Mouse (Mus musculus) limb, embryonic 15.5 days (tissue): ENCODE results near the gene Corin. TPM values are rescaled to one million over a fixed set of nuclear protein-coding genes. Genes with fewer than 3 reads are reported as not detected.

Source experiments
- ATAC-seq: fragments of 200-750 bp; cut with Nextera tagmentation; 2 replicates; pipeline ENCODE4 v1.8.0; 2017; ENCODE audit warnings: low read depth, moderate TSS enrichment; ENCODE audit not compliant: insufficient number of reproducible peaks, low FRiP score, low TSS enrichment
- H3K27ac ChIP-seq: fragments of 300-500 bp; sonication (generic); 2 replicates; pipeline ENCODE4 v1.5.1; 2015; ENCODE audit warnings: moderate library complexity, mild to moderate bottlenecking, inconsistent platforms
- H3K27me3 ChIP-seq: fragments of 300-500 bp; sonication (generic); 2 replicates; pipeline ENCODE4 v1.6.1; 2015; ENCODE audit warnings: inconsistent platforms
- H3K36me3 ChIP-seq: fragments of 300-500 bp; sonication (generic); 2 replicates; pipeline ENCODE4 v1.6.1; 2015; ENCODE audit warnings: inconsistent platforms
- H3K4me1 ChIP-seq: fragments of 300-500 bp; sonication (generic); 2 replicates; pipeline ENCODE4 v1.6.1; 2015; ENCODE audit warnings: inconsistent platforms
- H3K4me2 ChIP-seq: fragments of 300-500 bp; sonication (generic); 2 replicates; pipeline ENCODE4 v1.6.1; 2015; ENCODE audit warnings: mild to moderate bottlenecking, inconsistent platforms
- H3K4me3 ChIP-seq: fragments of 300-500 bp; sonication (generic); 2 replicates; pipeline ENCODE4 v1.5.1; 2015; ENCODE audit warnings: mild to moderate bottlenecking, inconsistent platforms
- H3K9ac ChIP-seq: fragments of 300-500 bp; sonication (generic); 2 replicates; pipeline ENCODE4 v1.6.1; 2015; ENCODE audit warnings: inconsistent platforms
- H3K9me3 ChIP-seq: fragments of 300-500 bp; sonication (generic); 2 replicates; pipeline ENCODE4 v1.6.1; 2016; ENCODE audit warnings: inconsistent platforms
- WGBS: fragments of 180-500 bp; shearing (Covaris S2); methylation state at CpG from one replicate; pipeline ENCODE4 v1.1.7; 2015; 5-methylcytosine and 5-hydroxymethylcytosine counted together
- polyA plus RNA-seq: library from polyadenylated mRNA; unstranded; fragments of >200 nt; fragmentation: Nextera tagmentation; extraction: Ambion mirVana; gene quantifications from 2 replicates; pipeline ENCODE4 v1.2.1, GENCODE M21; 2015

Corin gene
- polyA plus RNA-seq, 1 experiment from 2014 or later, result 3.0 TPM

DNA sequence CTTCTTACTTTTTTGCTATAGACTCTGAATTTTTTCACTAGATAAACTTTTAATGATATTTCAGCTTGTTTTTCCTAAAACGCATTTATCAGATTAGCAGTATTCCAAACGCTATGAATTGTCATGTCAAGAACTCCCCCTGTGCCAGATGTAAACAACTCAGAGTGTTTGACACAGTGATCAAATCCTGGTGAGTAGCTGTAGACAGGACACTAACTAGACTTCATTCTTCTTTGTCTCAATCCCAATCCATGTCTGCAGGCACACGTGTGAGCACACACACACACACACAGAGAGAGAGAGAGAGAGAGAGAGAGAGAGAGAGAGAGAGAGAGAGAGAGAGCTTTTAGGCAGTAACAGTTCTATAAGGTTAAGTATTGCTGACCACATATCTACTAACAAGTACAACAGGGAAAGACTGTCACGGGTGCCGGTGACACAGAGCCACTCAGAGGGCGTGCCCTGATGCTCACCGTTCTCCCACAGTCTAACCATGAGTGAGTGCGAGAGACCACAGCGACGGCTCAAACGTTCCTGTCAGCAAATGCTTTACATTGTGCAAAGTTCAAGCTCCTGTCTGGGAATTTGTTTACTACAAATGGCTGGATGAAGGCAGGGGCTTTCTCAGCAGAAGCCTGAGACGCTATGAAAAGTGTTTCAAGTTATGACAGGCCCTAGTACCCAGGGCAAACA lies 31.8 kb downstream of the Corin start:
- H3K4me1 ChIP-seq, result no peaks in the 10 kb centered on the region
- no peak overlapping the region for H3K4me3 ChIP-seq
- H3K27ac ChIP-seq, result no peak overlapping the region
- no peaks in the 10 kb centered on the region for H3K36me3 ChIP-seq
- no peak overlapping the region for H3K9ac ChIP-seq
- ATAC-seq, result no peak
- H3K9me3 ChIP-seq, result no peaks in the 10 kb centered on the region
- 66% methylated on average over 12 of the region's 12 CpGs for WGBS
- no peak overlapping the region for H3K4me2 ChIP-seq
- no peaks in the 10 kb centered on the region for H3K27me3 ChIP-seq

- Histone ChIP-seq H3K36me3 (no peaks in the 10 kb centered on the region), H3K4me1 (no peaks in the 10 kb centered on the region), H3K27ac (no peak overlapping the region), H3K9me3 (no peaks in the 10 kb centered on the region), H3K4me3 (no peak overlapping the region), H3K4me2 (no peak overlapping the region), H3K9ac (no peak overlapping the region), H3K27me3 (no peaks in the 10 kb centered on the region)
- no peak for ATAC-seq
- WGBS, result 75% methylated on average over 7 of the region's 7 CpGs
Measured at GRCm38 (mm10) chr5:72471746-72472145, 32.5 kb downstream of the Corin start.

DNA sequence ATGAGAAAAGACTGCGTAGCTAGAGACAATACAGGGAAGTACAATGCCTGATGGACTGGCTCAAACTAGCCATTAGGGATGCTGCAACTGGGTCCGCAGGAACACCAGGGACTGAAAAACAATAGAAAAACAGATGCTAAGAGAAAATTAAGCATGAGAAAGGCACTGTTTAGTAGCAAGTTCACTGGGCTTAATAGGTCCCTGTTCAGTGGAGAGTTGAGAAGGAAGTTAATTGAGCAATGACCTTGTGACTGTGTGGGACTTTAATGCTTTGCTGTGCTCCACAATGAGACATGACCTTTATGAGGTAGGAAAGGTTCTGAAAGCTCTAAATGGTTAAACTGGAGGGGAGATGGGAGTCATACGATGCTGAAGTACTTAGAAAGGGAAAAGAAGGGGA lies 39.3 kb downstream of the Corin start:
- H3K9me3 ChIP-seq, result no peaks in the 10 kb centered on the region
- no peak overlapping the region for H3K4me3 ChIP-seq
- H3K4me2 ChIP-seq, result no peak overlapping the region
- WGBS, result 64% methylated on average over 3 of the region's 3 CpGs
- no peaks in the 10 kb centered on the region for H3K27me3 ChIP-seq
- no peak overlapping the region for H3K27ac ChIP-seq
- H3K36me3 ChIP-seq, result no peaks in the 10 kb centered on the region
- no peaks in the 10 kb centered on the region for H3K4me1 ChIP-seq
- no peak for ATAC-seq
- H3K9ac ChIP-seq, result no peak overlapping the region

- ATAC-seq, result no peak
- 71% methylated on average over 7 of the region's 7 CpGs for WGBS
Measured at GRCm38 (mm10) chr5:72459374-72460112, 44.7 kb downstream of the Corin start.

DNA sequence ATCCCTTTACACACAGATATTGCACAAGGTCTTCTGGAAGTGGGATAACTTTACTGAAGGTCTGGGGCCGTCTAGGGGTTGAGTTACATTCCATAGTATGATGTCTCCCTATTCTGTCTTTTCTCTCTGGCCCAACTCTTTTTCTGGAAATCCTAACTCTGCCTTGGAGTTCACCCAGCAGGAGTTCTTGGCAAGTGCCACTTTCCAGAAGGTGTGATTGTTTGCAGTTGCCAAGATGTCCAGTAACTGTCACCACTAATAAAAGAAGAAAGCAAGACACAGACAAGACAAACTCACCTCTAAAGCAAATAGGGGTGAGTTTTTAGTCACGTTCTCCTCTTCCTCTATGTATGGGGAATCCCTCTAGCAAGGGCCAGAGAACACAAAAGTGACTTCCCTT lies 50.6 kb downstream of the Corin start:
- H3K4me1 ChIP-seq, result no peaks in the 10 kb centered on the region; the same call in 1 of the 2 replicates
- 61% methylated on average over 2 of the region's 2 CpGs for WGBS
- H3K27ac ChIP-seq, result no peak overlapping the region

More at GRCm38 (mm10) chr5:72459374-72460112, 44.7 kb downstream of the Corin start:
- Histone ChIP-seq H3K36me3 (no peaks in the 10 kb centered on the region), H3K4me3 (no peak overlapping the region), H3K9me3 (no peaks in the 10 kb centered on the region), H3K4me2 (no peak overlapping the region), H3K4me1 (no peaks in the 10 kb centered on the region), H3K27me3 (no peaks in the 10 kb centered on the region), H3K27ac (no peak overlapping the region), H3K9ac (no peak overlapping the region)

DNA sequence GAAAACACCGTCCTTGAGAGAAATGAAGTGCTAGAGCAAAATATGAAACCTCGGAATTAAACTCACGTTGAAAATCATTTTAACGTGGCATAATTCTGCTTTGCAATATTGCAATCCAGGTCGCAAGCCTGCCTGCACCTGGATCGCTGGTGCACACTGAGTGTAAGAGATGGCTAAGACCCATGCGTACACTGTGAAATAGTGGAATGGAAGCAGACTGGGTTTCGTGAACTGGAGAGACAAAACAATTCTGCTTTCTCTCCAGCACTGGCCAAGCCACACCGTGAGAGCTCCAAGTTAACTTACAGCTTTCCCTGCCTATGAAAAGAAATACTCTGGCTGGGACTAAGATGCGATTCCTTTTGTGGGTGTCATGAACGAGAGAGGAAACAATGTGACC lies 51.1 kb downstream of the Corin start:
- no peak overlapping the region for H3K9ac ChIP-seq
- no peak overlapping the region for H3K27ac ChIP-seq
- 73% methylated on average over 11 of the region's 11 CpGs for WGBS
- no peaks in the 10 kb centered on the region for H3K9me3 ChIP-seq
- ATAC-seq, result no peak
- H3K36me3 ChIP-seq, result no peaks in the 10 kb centered on the region
- no peaks in the 10 kb centered on the region; the same call in 1 of the 2 replicates for H3K4me1 ChIP-seq
- H3K4me2 ChIP-seq, result no peak overlapping the region
- no peaks in the 10 kb centered on the region for H3K27me3 ChIP-seq
- no peak overlapping the region for H3K4me3 ChIP-seq

More for the DNA sequence above, 50.6 kb downstream of the Corin start:
- H3K4me3 ChIP-seq, result no peak overlapping the region
- no peaks in the 10 kb centered on the region for H3K27me3 ChIP-seq
- no peaks in the 10 kb centered on the region for H3K9me3 ChIP-seq
- no peak overlapping the region for H3K4me2 ChIP-seq
- ATAC-seq, result no peak
- H3K9ac ChIP-seq, result no peak overlapping the region
- H3K36me3 ChIP-seq, result no peaks in the 10 kb centered on the region

DNA sequence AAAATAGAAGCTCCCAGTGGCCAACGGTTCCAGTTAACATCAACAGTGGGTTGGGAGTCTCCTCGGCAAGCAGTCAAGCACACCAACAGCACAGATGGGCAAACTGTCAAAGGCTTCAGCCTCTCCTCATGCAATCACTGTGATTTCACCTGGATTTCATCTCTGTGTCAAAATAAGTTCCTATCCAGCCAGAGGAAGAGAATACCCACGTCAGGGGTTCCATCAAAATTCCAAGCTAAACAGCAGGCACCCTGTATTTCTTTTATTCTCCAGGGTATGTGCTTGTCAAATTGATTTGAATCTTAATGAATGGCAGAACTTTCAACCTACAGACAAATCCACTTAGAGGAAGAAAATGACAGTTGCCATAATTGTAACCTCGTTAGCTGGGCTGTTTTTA lies 51.5 kb downstream of the Corin start:
- H3K4me2 ChIP-seq, result no peak overlapping the region
- H3K36me3 ChIP-seq, result no peaks in the 10 kb centered on the region
- H3K9me3 ChIP-seq, result no peaks in the 10 kb centered on the region
- H3K27me3 ChIP-seq, result no peaks in the 10 kb centered on the region
- H3K27ac ChIP-seq, result no peak overlapping the region
- H3K4me3 ChIP-seq, result no peak overlapping the region
- no peak overlapping the region for H3K9ac ChIP-seq
- WGBS, result 54% methylated on average over 4 of the region's 4 CpGs
- no peak for ATAC-seq
- H3K4me1 ChIP-seq, result no peaks in the 10 kb centered on the region; the same call in 1 of the 2 replicates

GRCm38 (mm10) chr5:72448846-72449245 lies 55.4 kb downstream of the Corin start:
- 32% methylated on average over 2 of the region's 2 CpGs for WGBS
- no peaks in the 10 kb centered on the region for H3K27me3 ChIP-seq
- no peak for ATAC-seq
- H3K27ac ChIP-seq, result no peak overlapping the region
- H3K9me3 ChIP-seq, result no peaks in the 10 kb centered on the region
- H3K4me1 ChIP-seq, result no peaks in the 10 kb centered on the region; the same call in 1 of the 2 replicates
- no peak overlapping the region for H3K4me3 ChIP-seq
- no peak overlapping the region for H3K9ac ChIP-seq
- H3K36me3 ChIP-seq, result no peaks in the 10 kb centered on the region
- no peak overlapping the region for H3K4me2 ChIP-seq

DNA sequence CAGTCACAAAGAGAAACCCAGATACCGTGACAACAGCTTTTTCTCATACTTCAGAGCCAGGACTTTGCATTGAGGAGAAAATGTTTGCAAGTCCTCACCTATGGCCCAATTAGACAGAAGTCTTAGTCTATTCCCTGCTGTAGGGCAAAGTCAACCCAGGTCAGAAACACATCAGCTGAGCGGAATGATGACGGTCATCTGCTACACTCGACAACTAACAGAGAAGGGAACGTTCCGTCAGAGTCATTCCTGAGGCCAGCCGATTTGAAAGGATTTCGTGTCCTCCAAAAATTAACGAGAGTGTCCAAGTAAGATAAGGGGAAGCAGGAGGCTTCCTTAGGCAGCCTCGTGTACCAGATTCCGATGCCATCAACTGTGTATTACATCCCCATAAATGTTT lies 58.2 kb downstream of the Corin start:
- Histone ChIP-seq H3K9me3 (no peaks in the 10 kb centered on the region), H3K27me3 (no peaks in the 10 kb centered on the region), H3K9ac (no peak overlapping the region), H3K36me3 (no peaks in the 10 kb centered on the region), H3K4me1 (no peaks in the 10 kb centered on the region), H3K27ac (no peak overlapping the region), H3K4me2 (no peak overlapping the region), H3K4me3 (no peak overlapping the region)
- no peak for ATAC-seq
- WGBS, result 85% methylated on average over 11 of the region's 11 CpGs

DNA sequence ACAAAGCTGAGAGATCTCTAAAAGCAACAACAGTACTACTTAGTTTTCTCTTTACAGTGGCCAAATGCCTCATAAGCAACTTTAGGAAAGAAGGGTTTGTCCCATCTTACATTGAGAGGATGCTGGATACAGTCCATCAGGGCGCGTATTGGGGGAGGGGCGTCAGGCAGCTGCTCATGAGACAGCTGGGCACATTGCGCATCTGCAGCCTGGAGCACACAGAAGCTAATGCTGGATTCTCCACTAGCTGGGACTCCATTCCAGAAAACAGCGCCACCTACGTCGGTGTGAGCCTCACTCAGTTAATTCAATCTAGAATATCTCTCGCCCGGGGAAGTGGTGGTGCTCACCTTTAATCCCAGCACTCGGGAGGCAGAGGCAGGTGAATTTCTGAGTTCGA lies 60.3 kb downstream of the Corin start:
- 72% methylated on average over 11 of the region's 11 CpGs for WGBS
- no peaks in the 10 kb centered on the region for H3K9me3 ChIP-seq
- ATAC-seq, result no peak
- H3K27me3 ChIP-seq, result no peaks in the 10 kb centered on the region
- H3K4me3 ChIP-seq, result no peak overlapping the region
- H3K4me2 ChIP-seq, result no peak overlapping the region
- H3K27ac ChIP-seq, result no peak overlapping the region
- no peaks in the 10 kb centered on the region for H3K4me1 ChIP-seq
- H3K9ac ChIP-seq, result no peak overlapping the region
- H3K36me3 ChIP-seq, result no peaks in the 10 kb centered on the region

DNA sequence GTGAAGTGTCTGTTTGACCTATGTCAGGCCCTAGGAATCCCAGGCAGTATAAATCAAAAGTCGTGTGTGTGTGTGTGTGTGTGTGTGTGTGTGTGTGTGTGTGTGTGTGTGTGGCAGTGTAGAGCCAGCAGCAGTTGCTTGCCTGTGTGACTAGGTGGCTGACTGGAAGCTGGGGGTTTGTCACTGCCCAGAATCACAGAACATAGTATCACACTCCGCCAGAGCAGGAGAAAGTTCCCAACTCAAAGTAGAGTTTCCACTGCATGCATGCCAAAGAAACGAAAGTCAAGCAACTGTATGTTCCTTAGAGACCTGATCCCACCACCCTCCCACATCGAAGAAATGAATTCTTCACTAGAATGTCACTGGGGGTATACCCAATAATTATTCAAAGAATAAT lies 61.3 kb downstream of the Corin start:
- Histone ChIP-seq H3K27me3 (no peaks in the 10 kb centered on the region), H3K9ac (no peak overlapping the region), H3K4me3 (no peak overlapping the region), H3K4me2 (no peak overlapping the region), H3K4me1 (no peaks in the 10 kb centered on the region), H3K27ac (no peak overlapping the region), H3K36me3 (no peaks in the 10 kb centered on the region), H3K9me3 (no peaks in the 10 kb centered on the region)
- WGBS, result 56% methylated on average over 4 of the region's 4 CpGs
- peak; percentile 40; the same call in 1 of the 2 replicates for ATAC-seq

DNA sequence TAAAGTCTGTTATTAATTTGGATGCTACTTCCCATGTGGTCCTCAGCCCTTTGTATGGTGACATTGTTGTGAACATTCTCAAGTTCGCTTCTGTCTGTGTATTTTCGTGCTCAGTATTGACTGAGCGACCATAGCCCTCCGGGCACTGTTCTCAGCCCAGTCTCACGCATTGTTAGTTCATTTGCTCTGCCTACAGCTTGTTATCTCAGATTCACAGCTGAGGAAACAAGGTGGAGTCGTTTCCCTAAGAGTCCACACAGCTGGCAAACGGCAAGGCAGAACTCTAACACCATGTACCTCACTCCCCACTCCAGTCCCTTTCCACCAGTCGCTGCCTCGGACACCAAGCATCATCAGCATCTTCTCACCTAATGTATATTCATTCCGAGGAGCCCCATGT lies 63.1 kb downstream of the Corin start:
- no peaks in the 10 kb centered on the region for H3K36me3 ChIP-seq
- no peaks in the 10 kb centered on the region for H3K4me1 ChIP-seq
- no peak overlapping the region for H3K9ac ChIP-seq
- no peaks in the 10 kb centered on the region for H3K27me3 ChIP-seq
- no peaks in the 10 kb centered on the region for H3K9me3 ChIP-seq
- H3K4me3 ChIP-seq, result no peak overlapping the region
- no peak overlapping the region for H3K27ac ChIP-seq
- H3K4me2 ChIP-seq, result no peak overlapping the region
- ATAC-seq, result no peak
- WGBS, result 75% methylated on average over 10 of the region's 10 CpGs
